Mouse (Mus musculus): Measurements from ENCODE around the gene Ranbp17. TPM values are rescaled to one million over a fixed set of nuclear protein-coding genes. Genes with fewer than 3 reads are reported as not detected.

Ranbp17 gene
- polyA plus RNA-seq, 1 experiment from 2014 or later: 9.5 TPM

DNA sequence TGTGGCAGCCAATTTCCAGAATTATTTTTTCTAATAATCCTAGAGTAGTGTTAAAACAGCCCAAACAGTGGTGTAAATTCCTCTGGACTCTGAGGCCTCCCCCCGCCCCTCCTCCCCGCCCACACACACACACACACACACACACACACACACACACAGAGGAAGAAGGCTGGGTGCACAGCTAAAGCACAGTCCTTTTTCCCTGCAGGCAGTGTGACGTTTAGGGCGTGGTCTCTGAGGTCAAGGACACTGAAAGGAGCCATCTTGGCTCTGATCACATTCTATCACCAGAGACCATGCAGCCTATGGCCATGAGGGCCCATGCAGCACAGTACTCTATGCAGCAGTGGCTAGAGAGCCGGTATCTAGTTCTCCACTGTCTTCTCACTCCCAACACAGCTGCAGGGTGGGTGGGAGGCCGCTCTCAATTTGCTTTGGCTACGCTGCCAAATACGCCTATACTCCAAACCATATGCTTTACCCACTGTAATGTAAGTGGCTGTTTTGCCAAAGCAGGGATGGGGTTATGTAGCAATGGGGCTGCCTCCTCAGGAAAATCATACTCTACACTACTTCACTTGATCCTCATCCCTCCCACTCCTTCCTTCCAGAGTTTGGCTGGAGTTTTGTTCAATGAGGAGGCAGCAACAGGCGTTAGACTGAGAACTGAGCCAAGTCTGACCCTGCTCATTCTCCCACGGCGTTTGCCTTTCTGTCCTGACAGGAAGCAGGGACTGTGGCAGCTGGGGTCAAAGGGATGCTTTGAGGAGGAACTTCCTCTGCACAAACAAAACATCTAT, 291.8 kb downstream of the Ranbp17 start:
- Histone ChIP-seq H3K27me3 (no peaks in the 10 kb centered on the region), H3K4me3 (no peak overlapping the region), H3K9me3 (no peaks in the 10 kb centered on the region), H3K4me1 (peaks cover 5% of the 10 kb centered on the region; the same call in 1 of the 2 replicates), H3K4me2 (replicated peaks) (no peak overlapping the region), H3K9ac (replicated peaks) (no peak overlapping the region), H3K27ac (replicated peaks) (no peak overlapping the region), H3K36me3 (no peaks in the 10 kb centered on the region)
- ATAC-seq (replicated peaks): no peak
- 78% methylated on average over 11 of the region's 11 CpGs for WGBS

DNA sequence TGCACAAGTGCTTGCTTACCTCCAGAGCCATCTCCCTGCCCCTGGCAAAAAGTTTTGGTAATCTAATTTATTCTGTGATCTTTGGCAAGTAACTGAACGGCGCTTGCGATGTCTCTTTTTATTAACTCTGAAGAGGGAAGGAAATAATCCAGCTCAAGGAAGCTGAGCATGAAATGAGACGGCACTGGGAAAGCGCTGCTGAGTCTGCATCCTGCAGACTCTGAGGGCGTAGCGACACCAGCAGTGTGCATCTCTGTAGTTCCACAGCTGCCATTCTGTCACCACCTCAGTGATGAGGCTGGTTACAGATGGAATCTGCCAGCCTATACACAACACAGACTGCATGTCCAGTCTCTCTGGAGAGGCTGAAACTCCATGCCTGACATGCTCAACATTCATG, 292.8 kb downstream of the Ranbp17 start:
- no peak overlapping the region for H3K9ac ChIP-seq (replicated peaks)

DNA sequence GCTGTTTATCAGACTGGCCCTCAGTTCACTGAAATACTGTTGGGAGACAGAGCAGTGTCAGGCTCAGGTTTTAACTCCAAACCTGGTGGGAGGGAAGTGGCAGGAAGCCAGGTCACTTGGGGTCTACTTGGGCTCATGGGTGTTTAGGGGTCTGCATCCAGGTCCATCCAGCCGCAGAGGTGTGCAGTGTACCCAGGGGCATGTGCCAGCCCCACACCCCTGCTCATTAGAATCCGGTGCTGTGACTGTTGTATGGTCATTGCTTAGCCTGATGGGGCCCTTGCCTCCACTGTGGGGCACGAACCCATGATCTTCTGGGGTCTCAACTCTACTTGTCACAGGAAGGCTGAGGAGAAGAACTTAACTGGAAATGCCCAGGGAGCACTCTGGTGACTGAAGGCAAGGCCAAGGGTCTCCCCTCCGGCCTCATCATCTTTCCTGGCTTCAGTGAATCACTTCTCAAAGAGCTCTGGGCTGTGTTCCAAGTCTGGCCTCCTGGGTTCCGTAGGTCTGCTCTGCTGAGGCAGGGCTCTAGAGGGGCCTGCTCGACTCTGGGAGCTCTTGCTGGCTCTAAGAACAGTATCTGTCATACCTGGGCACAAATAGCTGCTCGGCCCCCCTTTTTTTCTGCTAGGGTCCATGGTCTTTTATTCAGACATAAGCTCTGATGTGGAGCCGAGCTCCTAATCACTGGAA, 296.0 kb downstream of the Ranbp17 start:
- ATAC-seq (replicated peaks): no peak
- WGBS: 62% methylated on average over 8 of the region's 8 CpGs

More for the DNA sequence above, 292.8 kb downstream of the Ranbp17 start:
- Histone ChIP-seq H3K36me3 (no peaks in the 10 kb centered on the region), H3K27me3 (no peaks in the 10 kb centered on the region), H3K27ac (replicated peaks) (no peak overlapping the region), H3K4me3 (no peak overlapping the region), H3K9me3 (no peaks in the 10 kb centered on the region), H3K4me2 (replicated peaks) (no peak overlapping the region), H3K4me1 (peaks cover 5% of the 10 kb centered on the region; the same call in 1 of the 2 replicates)
- no peak; the same call in 1 of the 2 replicates for ATAC-seq (replicated peaks)
- WGBS: 76% methylated on average over 7 of the region's 7 CpGs

DNA sequence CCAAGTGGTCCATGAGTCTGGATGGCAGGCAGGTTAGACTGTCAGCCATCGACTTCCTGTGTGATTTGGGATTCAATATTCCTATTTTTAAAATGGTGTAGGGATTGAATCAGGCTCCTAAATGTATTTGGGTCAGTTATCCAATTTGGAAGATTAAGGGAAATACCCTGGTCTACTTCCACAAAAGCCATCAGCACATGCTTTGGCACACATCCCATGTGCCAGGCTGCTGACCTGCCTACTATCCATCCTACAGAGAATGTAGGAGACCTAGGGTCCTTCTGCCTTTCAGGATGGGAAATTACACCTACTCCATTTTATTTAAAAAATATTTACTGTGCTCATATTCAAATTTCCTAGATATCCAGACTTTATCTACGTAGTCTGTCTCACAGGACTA, 306.1 kb downstream of the Ranbp17 start:
- no peak for ATAC-seq (replicated peaks)
- no peak overlapping the region for H3K27ac ChIP-seq (replicated peaks)
- WGBS: 89% methylated on average over 2 of the region's 2 CpGs
- H3K4me3 ChIP-seq: no peak overlapping the region
- peaks cover 46% of the 10 kb centered on the region for H3K27me3 ChIP-seq
- H3K36me3 ChIP-seq: no peaks in the 10 kb centered on the region
- peaks cover 18% of the 10 kb centered on the region for H3K4me1 ChIP-seq
- no peak overlapping the region for H3K4me2 ChIP-seq (replicated peaks)
- no peak overlapping the region for H3K9ac ChIP-seq (replicated peaks)
- H3K9me3 ChIP-seq: no peaks in the 10 kb centered on the region

More for the DNA sequence above, 296.0 kb downstream of the Ranbp17 start:
- Histone ChIP-seq H3K9ac (replicated peaks) (no peak overlapping the region), H3K27me3 (no peaks in the 10 kb centered on the region), H3K27ac (replicated peaks) (no peak overlapping the region), H3K4me1 (peaks cover 5% of the 10 kb centered on the region; the same call in 1 of the 2 replicates), H3K9me3 (no peaks in the 10 kb centered on the region), H3K4me3 (no peak overlapping the region), H3K36me3 (no peaks in the 10 kb centered on the region), H3K4me2 (replicated peaks) (no peak overlapping the region)

DNA sequence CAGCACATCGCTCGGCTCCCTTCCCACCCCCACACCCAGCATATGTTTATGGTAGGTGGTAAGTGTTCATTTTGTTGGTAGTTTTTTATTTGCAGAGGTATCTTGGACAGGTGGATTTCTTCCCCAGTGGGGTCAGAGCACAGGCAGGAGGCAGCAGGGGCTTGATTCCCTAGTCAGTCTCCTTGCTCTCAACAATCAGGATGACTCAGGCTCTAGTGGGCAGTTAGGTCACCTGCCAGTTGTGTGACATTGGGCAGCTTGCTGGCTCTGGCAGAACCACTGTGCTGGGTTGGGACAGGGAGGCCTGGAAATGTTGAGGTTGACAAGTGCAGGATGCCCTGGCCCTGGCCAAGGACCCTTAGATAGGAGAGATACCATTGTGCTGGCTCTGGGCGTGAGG, 308.6 kb downstream of the Ranbp17 start:
- Histone ChIP-seq H3K4me2 (replicated peaks) (no peak overlapping the region), H3K9me3 (no peaks in the 10 kb centered on the region), H3K36me3 (no peaks in the 10 kb centered on the region), H3K4me3 (no peak overlapping the region), H3K4me1 (peaks cover 42% of the 10 kb centered on the region), H3K27ac (replicated peaks) (no peak overlapping the region), H3K9ac (replicated peaks) (no peak overlapping the region), H3K27me3 (peaks cover 68% of the 10 kb centered on the region)
- 16% methylated on average over 3 of the region's 3 CpGs for WGBS
- no peak for ATAC-seq (replicated peaks)

DNA sequence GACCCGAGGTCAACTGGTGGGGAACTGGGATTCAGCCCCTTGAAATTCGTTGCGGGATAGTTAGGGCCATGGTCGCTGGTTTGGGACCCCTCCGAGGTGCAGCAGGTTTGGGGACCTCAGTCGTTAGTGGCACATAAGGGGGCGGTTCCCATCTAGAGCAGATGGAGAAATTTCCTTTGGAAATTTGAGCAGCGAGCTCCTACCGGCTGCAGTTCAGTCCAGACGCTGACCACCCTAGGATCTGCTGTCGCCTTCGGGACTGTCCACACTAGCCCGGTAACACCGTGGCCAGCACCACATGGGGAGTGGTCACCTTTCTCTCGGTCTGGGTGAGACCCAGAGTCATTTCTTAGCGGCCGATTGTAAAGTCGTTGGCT, 309.2 kb downstream of the Ranbp17 start:
- WGBS: under 1% methylated on average over 18 of the region's 18 CpGs
- H3K27ac ChIP-seq (replicated peaks): no peak overlapping the region
- H3K27me3 ChIP-seq: peaks cover 69% of the 10 kb centered on the region
- ATAC-seq (replicated peaks): no peak
- H3K4me3 ChIP-seq: peak overlapping the region; percentile 29; the same call in 1 of the 2 replicates
- no peak overlapping the region for H3K9ac ChIP-seq (replicated peaks)
- no peaks in the 10 kb centered on the region for H3K36me3 ChIP-seq
- no peaks in the 10 kb centered on the region for H3K9me3 ChIP-seq
- H3K4me2 ChIP-seq (replicated peaks): peak overlapping the region; percentile 45; the same call in 1 of the 2 replicates
- H3K4me1 ChIP-seq: peaks cover 43% of the 10 kb centered on the region

DNA sequence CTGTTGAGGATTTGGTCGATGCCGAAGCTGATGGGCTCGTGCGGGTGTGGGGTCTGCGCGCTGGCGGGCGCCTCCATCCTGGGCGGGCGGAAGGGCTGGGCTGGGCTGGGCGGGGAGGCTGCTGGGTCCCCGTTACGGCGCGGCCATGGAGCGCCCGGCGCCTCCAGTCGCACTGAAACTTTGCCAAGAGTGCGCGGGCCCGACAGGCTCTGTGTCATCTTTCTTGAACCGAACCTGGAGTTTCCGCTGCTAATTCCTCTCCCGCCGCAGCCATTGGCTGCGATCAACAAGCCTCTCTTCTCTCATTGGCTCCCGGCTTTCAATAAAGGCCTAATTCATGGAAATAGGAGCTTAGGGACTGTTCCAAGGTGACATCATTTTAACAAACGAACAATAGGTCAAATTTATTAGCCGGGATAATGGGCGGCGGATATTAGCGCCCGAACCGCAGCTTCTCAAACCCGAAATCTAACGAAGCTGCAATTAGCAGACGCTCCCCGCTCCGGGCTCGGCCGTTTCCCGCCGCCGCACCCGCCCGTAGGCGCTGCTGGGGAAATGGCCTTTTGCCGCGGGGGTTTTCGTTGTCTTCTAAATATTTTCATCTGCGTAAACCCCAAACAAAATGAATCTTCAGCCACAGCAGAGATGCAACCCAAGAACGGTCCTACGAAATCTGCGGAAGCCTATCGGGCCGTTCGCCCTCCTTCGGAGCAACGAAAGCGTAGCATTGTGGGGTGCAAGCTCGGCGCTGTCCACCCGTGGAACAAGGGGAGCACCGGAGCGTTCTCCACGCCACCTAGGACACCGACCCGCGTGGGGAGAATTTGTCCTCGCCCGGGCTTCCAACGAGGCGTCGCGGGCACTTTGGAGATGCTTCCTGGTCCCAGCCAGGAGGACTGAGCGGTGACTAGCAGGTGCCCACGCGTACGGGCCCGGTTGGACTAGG, 309.9 kb downstream of the Ranbp17 start, which contains the start of gene Tlx3:
Gene Tlx3, minus strand, starts transcription at position 207 of the 946 bp plus-strand sequence.
- Histone ChIP-seq H3K4me3 (peak within 1 kb of the TSS; percentile 29), H3K27me3 (peaks cover 75% of the 10 kb centered on the region), H3K9me3 (no peaks in the 10 kb centered on the region), H3K4me2 (replicated peaks) (peak within 1 kb of the TSS; percentile 45), H3K9ac (replicated peaks) (no peak within 1 kb of the TSS), H3K27ac (replicated peaks) (no peak within 1 kb of the TSS), H3K4me1 (peaks cover 43% of the 10 kb centered on the region), H3K36me3 (no peaks in the 10 kb centered on the region)
- ATAC-seq (replicated peaks): peak; percentile 52
- under 1% methylated on average over 75 of the region's 81 CpGs for WGBS

DNA sequence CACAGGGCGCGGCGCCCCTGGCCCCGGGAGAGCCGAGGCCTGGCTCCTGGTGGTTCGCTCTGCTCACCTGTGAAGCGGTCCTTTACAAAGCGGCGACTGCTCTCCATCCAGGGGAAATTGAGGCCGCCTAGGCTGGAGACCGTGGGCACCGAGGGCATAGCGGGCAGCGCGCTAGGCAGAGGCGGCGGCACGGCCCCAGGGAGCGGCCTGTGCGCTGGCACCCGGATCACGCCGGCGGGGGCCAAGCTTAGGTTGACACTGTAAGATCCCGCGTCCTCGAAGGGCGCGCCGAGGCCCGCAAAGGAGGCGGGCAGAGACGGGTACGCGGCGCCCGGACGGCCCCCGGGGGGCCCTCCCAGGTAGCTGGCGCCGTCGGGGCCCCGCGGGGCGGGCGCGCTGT, 310.6 kb downstream of the Ranbp17 start:
- Histone ChIP-seq H3K27ac (replicated peaks) (no peak overlapping the region), H3K36me3 (no peaks in the 10 kb centered on the region), H3K4me3 (peak overlapping the region; percentile 29), H3K9ac (replicated peaks) (no peak overlapping the region), H3K9me3 (no peaks in the 10 kb centered on the region), H3K4me1 (peaks cover 43% of the 10 kb centered on the region), H3K4me2 (replicated peaks) (peak overlapping the region; percentile 45), H3K27me3 (peaks cover 79% of the 10 kb centered on the region)
- ATAC-seq (replicated peaks): peak; percentile 18
- WGBS: under 1% methylated on average over 47 of the region's 47 CpGs

DNA sequence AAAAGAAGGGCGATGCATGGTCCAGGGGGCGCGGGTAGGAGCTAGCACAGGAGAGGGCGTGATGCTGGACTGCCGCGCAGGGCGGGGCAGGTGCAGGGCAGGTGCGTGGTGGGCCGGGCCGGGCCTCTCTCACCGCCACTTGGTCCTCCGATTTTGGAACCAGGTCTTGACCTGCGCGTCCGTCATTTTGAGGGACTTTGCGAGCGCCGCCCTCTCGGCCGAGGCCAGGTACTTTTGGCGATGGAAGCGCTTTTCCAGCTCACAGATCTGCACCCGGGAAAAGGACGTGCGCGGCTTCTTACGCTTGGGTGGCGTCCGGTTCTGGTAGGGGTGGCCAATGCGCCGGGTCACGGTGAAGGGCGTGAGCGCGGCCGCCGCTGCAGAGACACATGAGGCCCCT, 311.2 kb downstream of the Ranbp17 start:
- 1% methylated on average over 37 of the region's 37 CpGs for WGBS
- Histone ChIP-seq H3K27ac (replicated peaks) (no peak overlapping the region), H3K9me3 (no peaks in the 10 kb centered on the region), H3K4me2 (replicated peaks) (no peak overlapping the region), H3K36me3 (no peaks in the 10 kb centered on the region), H3K4me1 (peaks cover 43% of the 10 kb centered on the region), H3K9ac (replicated peaks) (no peak overlapping the region), H3K27me3 (peaks cover 79% of the 10 kb centered on the region), H3K4me3 (no peak overlapping the region)
- ATAC-seq (replicated peaks): no peak

DNA sequence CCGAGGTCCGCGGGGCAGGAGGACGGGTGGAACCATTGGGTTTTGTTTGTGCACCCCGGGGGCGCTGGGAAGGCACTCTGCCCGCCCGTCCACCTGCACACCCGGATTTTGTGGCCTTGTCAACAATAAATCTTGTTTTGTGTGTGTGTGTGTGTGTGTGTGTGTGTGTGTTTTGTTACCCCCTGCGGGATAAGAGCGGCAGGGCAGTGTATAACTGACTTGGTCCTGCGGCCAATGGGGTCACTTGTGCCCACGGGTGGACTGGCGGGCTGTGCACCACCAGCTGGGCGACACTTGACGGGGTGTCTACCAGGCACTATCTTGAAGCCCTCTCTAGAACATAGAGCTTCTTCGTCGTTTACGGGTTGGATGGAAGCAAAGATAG, 311.9 kb downstream of the Ranbp17 start:
- ATAC-seq (replicated peaks): no peak
- peak overlapping the region; percentile 41 for H3K4me2 ChIP-seq (replicated peaks)
- 0 out of 2 replicates have a peak, but pooled peaks cover 2% of the 10 kb centered on the region for H3K9me3 ChIP-seq
- H3K9ac ChIP-seq (replicated peaks): no peak overlapping the region
- peak overlapping the region; percentile 28 for H3K4me3 ChIP-seq
- H3K36me3 ChIP-seq: no peaks in the 10 kb centered on the region
- peaks cover 45% of the 10 kb centered on the region for H3K4me1 ChIP-seq
- H3K27ac ChIP-seq (replicated peaks): no peak overlapping the region
- WGBS: 1% methylated on average over 19 of the region's 19 CpGs
- peaks cover 80% of the 10 kb centered on the region for H3K27me3 ChIP-seq

DNA sequence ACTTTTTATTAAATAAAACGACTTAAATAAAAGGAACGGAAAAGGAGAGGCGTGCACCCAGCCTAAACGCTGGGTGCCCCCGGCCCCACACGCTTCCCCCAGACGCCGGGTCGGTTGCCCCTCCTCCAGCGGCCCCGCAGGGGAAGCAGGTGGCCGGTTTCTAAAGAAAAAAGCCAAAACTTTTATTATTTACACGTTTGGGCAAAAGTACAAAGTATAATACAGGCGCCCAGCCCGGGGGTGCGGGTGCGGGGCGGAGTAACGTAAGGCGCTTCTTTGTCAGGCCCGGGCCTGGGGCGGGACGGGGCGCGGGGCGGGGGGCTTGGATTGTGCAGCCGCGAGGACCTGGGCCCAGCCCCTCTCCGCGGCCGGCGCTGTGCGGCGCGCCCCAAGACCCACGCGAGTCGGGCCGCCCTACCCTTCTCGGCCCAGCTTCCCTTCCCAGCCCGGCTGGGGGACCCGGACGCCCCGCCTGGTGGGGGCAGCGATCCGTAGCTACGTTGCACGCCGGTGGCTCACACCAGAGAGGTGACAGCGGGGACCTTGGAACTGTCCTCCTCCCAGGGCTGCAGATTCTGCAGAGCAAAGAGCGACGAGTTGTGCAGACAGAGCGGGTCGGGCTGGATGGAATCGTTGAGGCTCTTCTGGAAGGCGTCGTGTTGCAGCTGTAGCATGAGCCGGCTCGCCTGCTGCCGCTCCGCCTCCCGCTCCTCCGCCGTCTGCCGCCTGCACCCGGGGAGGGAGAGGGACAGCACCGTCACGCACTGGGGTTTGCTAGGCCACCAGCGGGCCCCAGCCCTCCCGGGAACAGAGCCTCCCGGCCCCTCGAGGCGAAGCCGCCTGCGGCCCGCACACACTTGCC, 312.6 kb downstream of the Ranbp17 start:
- Histone ChIP-seq H3K9ac (replicated peaks) (no peak overlapping the region), H3K9me3 (0 out of 2 replicates have a peak, but pooled peaks cover 2% of the 10 kb centered on the region), H3K36me3 (no peaks in the 10 kb centered on the region), H3K27me3 (peaks cover 80% of the 10 kb centered on the region), H3K27ac (replicated peaks) (no peak overlapping the region), H3K4me1 (peaks cover 47% of the 10 kb centered on the region), H3K4me2 (replicated peaks) (peak overlapping the region; percentile 41), H3K4me3 (peak overlapping the region; percentile 28)
- WGBS: under 1% methylated on average over 65 of the region's 76 CpGs
- peak; percentile 62 for ATAC-seq (replicated peaks)

Measured in forebrain, embryonic 15.5 days (tissue).